Mouse (Mus musculus): ENCODE data around the gene Col6a6. TPM values are rescaled to one million over a fixed set of nuclear protein-coding genes. Genes with fewer than 3 reads are reported as not detected.
A peak's percentile ranks its signal among the peaks of the same experiment; 100 is the strongest.

Col6a6 gene
- total and polyA plus RNA-seq, 3 experiments = 1.5 to 3.5 (median 2.5) TPM

DNA sequence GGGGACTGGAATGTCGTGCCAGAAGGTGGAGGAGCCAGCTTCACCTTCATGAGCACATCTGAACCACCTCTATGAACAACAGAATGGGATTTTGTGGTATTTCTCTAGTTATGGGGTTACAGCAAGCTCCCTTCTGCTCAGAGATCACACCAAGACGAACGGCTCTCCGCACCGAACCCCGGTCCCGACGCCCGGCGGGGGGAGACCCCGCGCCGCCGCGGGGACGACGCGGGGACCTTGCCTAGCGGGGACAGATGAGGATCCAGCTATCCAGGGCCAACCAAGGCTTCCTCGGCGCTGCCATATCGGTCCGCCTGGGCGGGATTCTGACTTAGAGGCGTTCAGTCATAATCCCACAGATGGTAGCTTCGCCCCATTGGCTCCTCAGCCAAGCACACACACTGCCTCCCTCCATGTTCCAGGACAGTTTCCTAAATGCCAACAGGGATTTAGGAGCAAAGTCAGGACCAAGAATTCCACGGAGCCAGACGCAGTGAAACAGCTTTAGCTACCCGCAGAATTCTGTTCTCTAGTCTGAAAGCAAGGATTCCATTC, 8.7 kb downstream of the Col6a6 start:
- WGBS = 68% methylated on average over 29 of the region's 29 CpGs

DNA sequence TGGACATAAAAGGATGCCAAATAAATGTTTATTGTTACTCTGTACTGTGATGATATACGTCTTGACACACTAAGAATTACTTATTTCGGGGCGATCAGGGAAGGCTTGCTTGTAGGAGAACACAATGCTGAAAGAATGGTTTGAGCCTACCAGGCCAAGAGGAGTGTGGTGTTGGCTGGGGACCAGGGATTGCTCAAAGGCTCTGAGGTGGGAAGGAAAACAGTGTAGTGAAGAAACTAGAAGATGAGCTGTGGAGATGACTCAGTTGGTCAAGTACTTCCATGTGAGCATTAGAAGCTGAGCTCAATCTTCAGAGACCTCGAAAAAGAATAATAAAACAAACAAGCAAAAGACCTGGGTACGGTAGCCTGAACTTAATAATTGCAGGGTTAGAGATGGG, 13.5 kb downstream of the Col6a6 start:
- intact Hi-C loops (cut with DNase I) = no loop called here
- no peaks in the 10 kb centered on the region for H3K36me3 ChIP-seq (ENCODE audit: control insufficient read depth, insufficient read depth, low read length)
- no peak overlapping the region for H3K4me3 ChIP-seq
- no peak overlapping the region for H3K9ac ChIP-seq (ENCODE audit: low read depth, low read length)
- no peaks in the 10 kb centered on the region for H3K79me2 ChIP-seq (replicated peaks; ENCODE audit: control insufficient read depth, insufficient read depth, low read length)
- DNase-seq = peak; percentile 45 to 46
- WGBS = 81% methylated on average over 5 of the region's 5 CpGs
- no peak for TF ChIP-seq CTCF (IDR thresholded peaks at IDR 0.05)
- TF ChIP-seq EP300 (IDR thresholded peaks at IDR 0.05; ENCODE audit: insufficient read depth, low read depth, low read length) = no peak
- no peak for TF ChIP-seq POLR2A (IDR thresholded peaks at IDR 0.05; ENCODE audit: insufficient read depth, low read depth, low read length)
- H3K27ac ChIP-seq = no peak overlapping the region
- no peaks in the 10 kb centered on the region; the same call in 1 of the 2 replicates for H3K4me1 ChIP-seq (ENCODE audit: control insufficient read depth, insufficient read depth, low read length)
- no peaks in the 10 kb centered on the region for H3K27me3 ChIP-seq (ENCODE audit: control insufficient read depth, insufficient read depth, low read length)

More for the DNA sequence above, 8.7 kb downstream of the Col6a6 start:
- H3K4me1 ChIP-seq (ENCODE audit: control insufficient read depth, insufficient read depth, low read length) = no peaks in the 10 kb centered on the region
- TF ChIP-seq POLR2A (IDR thresholded peaks at IDR 0.05; ENCODE audit: insufficient read depth, low read depth, low read length) (no peak), EP300 (IDR thresholded peaks at IDR 0.05; ENCODE audit: insufficient read depth, low read depth, low read length) (no peak), CTCF (IDR thresholded peaks at IDR 0.05) (no peak)
- intact Hi-C loops (cut with DNase I) = no loop called here
- no peak overlapping the region for H3K4me3 ChIP-seq
- no peaks in the 10 kb centered on the region for H3K79me2 ChIP-seq (replicated peaks; ENCODE audit: control insufficient read depth, insufficient read depth, low read length)
- H3K9ac ChIP-seq (ENCODE audit: low read depth, low read length) = no peak overlapping the region
- H3K36me3 ChIP-seq (ENCODE audit: control insufficient read depth, insufficient read depth, low read length) = no peaks in the 10 kb centered on the region
- H3K27me3 ChIP-seq (ENCODE audit: control insufficient read depth, insufficient read depth, low read length) = no peaks in the 10 kb centered on the region
- H3K27ac ChIP-seq = no peak overlapping the region
- DNase-seq = no peak

DNA sequence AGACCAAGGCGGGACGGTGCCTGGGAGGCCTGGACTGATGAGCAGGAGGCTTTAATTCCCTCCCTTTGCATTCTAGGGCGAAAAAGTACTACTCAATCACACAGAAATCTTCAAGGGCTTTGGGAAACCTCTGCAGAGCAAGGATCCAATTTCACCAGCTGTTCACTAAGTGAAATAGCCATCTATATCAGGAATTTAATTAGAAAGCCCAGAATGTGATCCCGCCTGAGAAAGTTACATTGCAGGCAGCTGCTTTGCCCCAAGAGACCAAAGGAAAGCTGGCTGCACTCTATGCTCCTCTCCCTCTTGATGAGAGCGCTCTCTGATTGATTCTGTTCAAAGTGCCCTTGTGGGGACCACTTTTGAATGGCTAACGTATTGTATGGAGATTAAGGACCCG, 16.5 kb downstream of the Col6a6 start:
- no peak overlapping the region for H3K4me3 ChIP-seq
- no peaks in the 10 kb centered on the region for H3K27me3 ChIP-seq (ENCODE audit: control insufficient read depth, insufficient read depth, low read length)
- WGBS = 70% methylated on average over 7 of the region's 7 CpGs
- no peak for TF ChIP-seq CTCF (IDR thresholded peaks at IDR 0.05)
- TF ChIP-seq EP300 (IDR thresholded peaks at IDR 0.05; ENCODE audit: insufficient read depth, low read depth, low read length) = no peak
- TF ChIP-seq POLR2A (IDR thresholded peaks at IDR 0.05; ENCODE audit: insufficient read depth, low read depth, low read length) = no peak
- no peaks in the 10 kb centered on the region for H3K79me2 ChIP-seq (replicated peaks; ENCODE audit: control insufficient read depth, insufficient read depth, low read length)
- intact Hi-C loops (cut with DNase I) = no loop called here
- no peak overlapping the region for H3K9ac ChIP-seq (ENCODE audit: low read depth, low read length)
- peak in 1 of 2 experiments; percentile 21 for DNase-seq
- H3K36me3 ChIP-seq (ENCODE audit: control insufficient read depth, insufficient read depth, low read length) = no peaks in the 10 kb centered on the region
- H3K27ac ChIP-seq = no peak overlapping the region
- no peaks in the 10 kb centered on the region; the same call in 1 of the 2 replicates for H3K4me1 ChIP-seq (ENCODE audit: control insufficient read depth, insufficient read depth, low read length)

DNA sequence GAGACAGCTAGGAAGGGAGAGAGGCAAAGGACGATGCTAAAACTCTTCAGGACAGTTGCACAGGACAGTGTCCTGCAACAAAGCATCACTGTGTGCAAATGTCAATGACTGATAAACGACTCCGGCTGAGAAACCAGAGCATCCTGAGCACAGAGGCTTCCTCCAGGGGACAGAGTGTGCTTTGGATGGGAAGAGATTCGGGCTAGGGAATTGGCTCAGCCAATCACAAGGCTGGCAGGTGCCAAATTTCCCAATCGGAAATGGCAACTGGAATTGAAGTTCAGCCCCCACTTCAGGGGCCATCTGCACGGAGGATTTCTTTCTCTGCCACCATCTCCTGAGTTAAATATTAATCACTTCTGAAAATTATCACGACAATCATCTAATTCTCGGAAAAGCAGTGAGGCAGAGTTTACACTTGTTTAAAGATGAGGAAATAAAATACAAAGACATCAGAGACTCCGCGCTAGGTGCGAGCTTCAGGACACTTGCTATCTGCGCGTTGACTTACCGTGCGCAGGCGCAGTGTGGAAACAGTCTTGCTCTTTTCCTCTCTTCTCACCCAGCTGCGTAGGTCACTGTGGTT, 18.9 kb downstream of the Col6a6 start:
- Histone ChIP-seq H3K9ac (ENCODE audit: low read depth, low read length) (no peak overlapping the region), H3K27ac (no peak overlapping the region), H3K79me2 (replicated peaks; ENCODE audit: control insufficient read depth, insufficient read depth, low read length) (no peaks in the 10 kb centered on the region), H3K36me3 (ENCODE audit: control insufficient read depth, insufficient read depth, low read length) (no peaks in the 10 kb centered on the region), H3K4me3 (no peak overlapping the region), H3K4me1 (ENCODE audit: control insufficient read depth, insufficient read depth, low read length) (no peaks in the 10 kb centered on the region; the same call in 1 of the 2 replicates), H3K27me3 (ENCODE audit: control insufficient read depth, insufficient read depth, low read length) (no peaks in the 10 kb centered on the region)
- no peak for TF ChIP-seq POLR2A (IDR thresholded peaks at IDR 0.05; ENCODE audit: insufficient read depth, low read depth, low read length)
- no peak for TF ChIP-seq CTCF (IDR thresholded peaks at IDR 0.05)
- no peak for TF ChIP-seq EP300 (IDR thresholded peaks at IDR 0.05; ENCODE audit: insufficient read depth, low read depth, low read length)
- 81% methylated on average over 17 of the region's 17 CpGs for WGBS
- DNase-seq = no peak
- intact Hi-C loops (cut with DNase I) = no loop called here

DNA sequence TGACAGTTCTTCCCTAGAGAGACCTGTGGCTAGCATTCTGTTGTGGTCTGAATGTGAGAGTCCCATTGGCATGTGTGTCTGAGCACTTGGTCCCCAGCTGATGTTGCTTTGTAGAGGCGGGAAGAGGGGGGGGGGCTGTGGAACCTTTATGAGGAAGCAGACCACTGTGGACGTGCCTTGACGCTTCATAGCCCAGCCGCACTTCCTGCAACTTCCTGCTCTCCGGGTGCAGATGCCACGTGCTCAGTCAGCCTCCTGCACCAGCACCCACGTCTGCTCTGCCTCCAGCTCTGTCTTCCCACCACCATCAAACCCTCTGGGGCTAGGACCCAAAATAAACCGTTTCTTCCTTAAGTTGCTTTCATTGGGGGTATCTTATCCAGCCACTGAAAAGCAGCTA, 24.5 kb downstream of the Col6a6 start:
- no peak for TF ChIP-seq CTCF (IDR thresholded peaks at IDR 0.05)

DNA sequence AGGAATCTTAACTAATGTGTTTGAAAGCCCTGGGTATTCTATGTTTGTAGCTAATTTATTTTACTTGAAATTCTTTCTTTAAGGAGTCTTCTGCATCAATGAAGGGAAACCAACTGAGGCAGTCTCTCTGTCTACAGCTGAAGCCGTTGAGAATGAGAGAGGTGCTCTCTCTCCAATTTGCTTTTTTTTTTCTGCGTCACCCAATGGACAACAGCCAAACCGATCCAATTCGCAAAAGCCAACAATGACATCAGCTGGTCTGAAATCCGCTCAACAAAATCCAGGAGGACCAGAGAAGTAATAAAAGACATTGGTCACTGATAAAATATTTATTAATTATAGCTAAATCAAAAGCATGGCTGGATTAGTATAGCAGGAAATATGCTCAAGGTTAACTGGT, 26.5 kb downstream of the Col6a6 start:
- H3K4me3 ChIP-seq = no peak overlapping the region
- 65% methylated on average over 5 of the region's 5 CpGs for WGBS
- no peaks in the 10 kb centered on the region for H3K36me3 ChIP-seq (ENCODE audit: control insufficient read depth, insufficient read depth, low read length)
- H3K9ac ChIP-seq (ENCODE audit: low read depth, low read length) = no peak overlapping the region
- no peak for TF ChIP-seq POLR2A (IDR thresholded peaks at IDR 0.05; ENCODE audit: insufficient read depth, low read depth, low read length)
- no peak for TF ChIP-seq CTCF (IDR thresholded peaks at IDR 0.05)
- no peak for TF ChIP-seq EP300 (IDR thresholded peaks at IDR 0.05; ENCODE audit: insufficient read depth, low read depth, low read length)
- H3K79me2 ChIP-seq (replicated peaks; ENCODE audit: control insufficient read depth, insufficient read depth, low read length) = no peaks in the 10 kb centered on the region
- no peak overlapping the region; the same call in 1 of the 2 replicates for H3K27ac ChIP-seq
- H3K4me1 ChIP-seq (ENCODE audit: control insufficient read depth, insufficient read depth, low read length) = peaks cover 1% of the 10 kb centered on the region; the same call in 1 of the 2 replicates
- DNase-seq = peak in 1 of 2 experiments; percentile 38
- no peaks in the 10 kb centered on the region for H3K27me3 ChIP-seq (ENCODE audit: control insufficient read depth, insufficient read depth, low read length)
- intact Hi-C loops (cut with DNase I) = no loop called here

More for the DNA sequence above, 24.5 kb downstream of the Col6a6 start:
- H3K79me2 ChIP-seq (replicated peaks; ENCODE audit: control insufficient read depth, insufficient read depth, low read length) = no peaks in the 10 kb centered on the region
- H3K4me1 ChIP-seq (ENCODE audit: control insufficient read depth, insufficient read depth, low read length) = peaks cover 1% of the 10 kb centered on the region; the same call in 1 of the 2 replicates
- H3K27me3 ChIP-seq (ENCODE audit: control insufficient read depth, insufficient read depth, low read length) = no peaks in the 10 kb centered on the region
- 49% methylated on average over 8 of the region's 8 CpGs for WGBS
- H3K4me3 ChIP-seq = no peak overlapping the region
- DNase-seq = no peak
- no peak overlapping the region for H3K27ac ChIP-seq
- intact Hi-C loops (cut with DNase I) = no loop called here
- H3K9ac ChIP-seq (ENCODE audit: low read depth, low read length) = no peak overlapping the region
- no peaks in the 10 kb centered on the region for H3K36me3 ChIP-seq (ENCODE audit: control insufficient read depth, insufficient read depth, low read length)
